Mouse (Mus musculus) WW6 (cell line): Measurements from ENCODE around the gene Hlf.

Experiments used
- DNase-seq: peaks from one replicate; pipeline ENCODE4 v3.0.0-alpha.2; 2013; ENCODE audit warnings: low read depth, low spot score

Hlf gene

GRCm38 (mm10) chr11:90370789-90371291 lies 19.9 kb downstream of the Hlf start:
- DNase-seq, result no peak

GRCm38 (mm10) chr11:90370367-90370766 lies 20.3 kb downstream of the Hlf start:
- DNase-seq, result no peak

- no peak for DNase-seq
These were observed 21.1 kb downstream of the Hlf start for GRCm38 (mm10) chr11:90369605-90370004.

DNA sequence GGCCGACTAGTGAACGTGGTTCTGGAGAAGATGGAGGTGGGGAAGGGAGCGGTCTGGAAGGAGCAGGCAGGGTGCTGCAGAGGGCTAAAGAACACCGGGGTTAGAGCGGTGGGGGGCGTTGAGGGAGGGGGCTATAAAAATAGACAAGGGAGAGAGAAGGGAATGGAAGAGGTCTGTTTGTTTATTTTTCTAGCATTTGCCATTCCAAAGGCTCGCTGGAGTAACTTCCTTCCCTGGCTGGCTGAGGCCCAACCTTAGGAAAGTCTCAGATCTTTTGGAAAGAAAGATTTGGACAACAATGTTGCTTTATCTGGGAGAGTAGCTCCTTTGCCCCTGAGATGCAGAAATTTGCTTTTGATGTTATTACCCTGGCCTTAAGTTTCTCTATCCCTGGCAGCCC lies 21.6 kb downstream of the Hlf start:
- no peak for DNase-seq

- DNase-seq, result no peak
These were observed 22.5 kb downstream of the Hlf start for GRCm38 (mm10) chr11:90367894-90368860.

DNA sequence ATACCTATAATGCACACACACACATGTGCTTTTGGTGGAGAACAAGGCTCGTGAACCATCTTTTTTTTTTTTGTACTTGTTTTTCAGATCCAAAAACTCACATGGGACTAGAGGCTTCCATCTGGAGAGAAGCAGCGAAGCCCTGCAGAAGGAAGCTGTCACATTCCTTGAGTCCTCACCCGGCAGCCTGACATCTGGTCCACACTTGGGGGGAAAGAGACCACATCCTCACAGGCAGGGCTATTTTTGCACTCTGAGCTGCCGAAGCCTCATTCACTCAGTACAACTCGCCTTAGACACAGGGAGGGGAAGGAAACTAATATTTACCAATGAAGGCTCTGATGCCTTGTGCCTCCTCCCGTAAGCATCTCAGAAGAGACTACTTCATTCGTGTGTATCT lies 25.8 kb downstream of the Hlf start:
- no peak for DNase-seq

DNA sequence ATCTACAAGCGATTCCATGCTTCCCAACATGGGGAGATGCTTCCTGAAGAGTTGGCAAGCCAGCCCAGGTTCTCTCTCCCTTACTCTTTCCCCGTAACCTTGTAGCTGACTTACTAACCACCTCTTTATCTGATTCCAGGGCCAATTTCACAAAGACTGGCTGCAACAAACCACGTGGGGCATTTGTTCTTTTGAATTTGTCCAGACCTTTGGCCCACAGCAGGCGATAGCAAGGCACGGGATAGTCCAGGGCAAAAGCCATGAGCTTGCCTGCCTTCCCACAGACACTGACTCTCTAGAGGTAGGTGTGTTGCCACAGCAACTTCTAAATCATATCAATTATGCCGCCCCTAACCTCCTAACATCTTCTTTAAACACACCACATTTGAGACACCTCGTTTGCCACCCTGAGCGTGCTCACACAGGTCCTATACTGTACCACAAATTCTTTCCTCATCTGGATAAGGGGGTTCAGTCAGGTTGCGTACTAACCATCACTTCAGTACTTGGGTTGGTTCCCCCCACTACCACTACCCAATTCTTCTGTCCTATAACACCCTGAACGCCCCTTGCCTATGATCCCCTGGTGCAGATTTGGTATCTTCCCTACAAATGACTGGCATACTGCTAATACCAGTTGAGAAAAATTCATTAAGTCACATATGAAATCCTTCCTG lies 26.7 kb downstream of the Hlf start:
- no peak for DNase-seq

- no peak for DNase-seq
These were observed 27.3 kb downstream of the Hlf start for GRCm38 (mm10) chr11:90363406-90363805.

DNA sequence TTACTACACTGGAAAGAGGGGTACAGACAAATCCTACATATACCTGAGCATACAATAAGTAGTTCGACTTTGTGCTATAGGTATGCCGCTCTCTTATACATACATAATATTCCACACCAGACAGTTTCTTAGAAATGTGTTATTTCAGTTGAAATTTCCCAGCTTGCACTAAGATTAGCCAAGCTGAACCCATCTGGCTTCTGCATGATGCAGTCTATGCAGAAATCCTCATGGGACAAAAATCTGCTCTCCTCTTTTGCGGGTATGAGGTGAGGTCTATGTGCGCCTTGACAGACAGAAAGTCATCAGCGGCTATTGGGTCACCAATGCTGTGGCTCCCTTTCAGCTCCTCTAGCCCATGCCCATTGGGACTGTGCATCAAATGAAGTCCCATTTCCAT lies 30.2 kb downstream of the Hlf start:
- DNase-seq, result no peak

DNA sequence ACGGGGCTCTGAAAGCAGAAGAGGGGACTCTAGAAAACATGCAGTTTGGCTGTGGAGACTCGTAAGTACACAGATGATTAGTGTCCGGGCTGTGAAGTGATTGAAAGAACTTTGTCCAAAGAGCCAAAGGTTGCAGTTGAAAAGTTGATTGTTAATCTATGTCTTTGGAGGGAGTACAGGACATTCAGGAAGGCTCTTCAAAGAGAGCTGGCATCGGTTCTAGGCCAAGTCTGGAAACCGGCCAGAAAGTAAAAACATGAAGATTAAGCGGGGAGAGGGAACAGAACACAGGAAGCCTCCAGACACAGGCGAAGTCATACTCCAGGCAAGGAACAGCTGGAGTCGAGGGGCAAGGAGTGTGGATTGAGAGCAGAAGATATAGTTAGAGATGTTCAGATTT lies 32.6 kb downstream of the Hlf start:
- no peak for DNase-seq

DNA sequence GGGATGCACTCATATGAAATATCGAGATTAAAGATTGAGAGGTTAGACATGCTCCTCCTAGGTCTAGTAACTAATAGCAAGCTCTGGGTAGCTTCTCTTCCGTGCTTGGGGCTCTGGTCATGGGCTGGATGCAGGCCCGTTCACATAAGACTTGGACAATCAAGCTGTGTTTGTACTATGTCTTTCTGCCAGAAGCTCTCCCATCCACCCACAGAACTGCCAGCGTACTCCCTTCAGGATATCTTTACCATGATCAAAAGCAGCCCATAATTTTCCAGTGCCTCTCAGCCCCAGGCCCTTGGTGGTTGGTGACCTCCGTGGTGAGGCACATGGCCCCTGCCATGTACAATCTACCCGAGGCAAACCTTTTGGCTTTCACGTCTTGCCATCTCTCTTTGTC lies 33.3 kb downstream of the Hlf start:
- DNase-seq, result no peak

DNA sequence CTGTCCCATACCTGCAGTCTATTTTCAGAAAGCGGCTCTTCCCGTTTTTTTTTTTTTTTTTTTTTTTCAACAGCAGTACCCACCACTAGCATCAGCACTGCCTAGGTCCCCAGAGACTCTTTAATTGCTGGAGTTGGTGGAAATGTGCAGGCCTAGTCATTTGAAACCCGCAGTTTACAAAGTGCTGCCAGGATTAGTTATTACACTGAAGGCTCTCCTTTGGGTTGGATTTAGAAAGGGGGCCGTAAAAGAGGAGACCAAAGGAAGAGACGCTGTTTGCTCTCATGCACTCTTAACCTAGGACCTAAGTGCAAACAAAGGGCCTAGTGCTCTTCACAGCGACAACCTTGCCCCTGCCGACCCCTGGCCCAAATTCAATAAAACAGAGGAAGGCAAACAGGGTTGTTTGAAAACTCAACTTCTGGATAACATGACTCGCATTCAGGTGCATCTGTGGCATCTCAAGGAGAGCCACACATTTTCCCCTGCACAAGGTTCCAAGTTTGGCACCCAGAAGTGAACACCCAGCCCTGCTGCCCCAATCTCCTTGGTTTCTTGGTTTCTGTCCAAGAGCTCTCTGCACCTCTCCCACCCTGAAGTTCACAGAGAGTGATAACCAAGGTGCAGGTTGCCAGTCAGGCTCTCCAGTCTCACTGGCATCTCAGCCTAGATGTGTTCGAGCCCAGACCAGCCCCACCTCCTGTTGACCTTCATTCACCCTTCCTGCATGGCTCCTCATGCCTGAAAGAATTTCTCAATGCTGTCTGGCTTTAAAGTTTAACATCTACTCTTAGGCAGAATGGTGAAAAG lies 34.0 kb downstream of the Hlf start:
- no peak for DNase-seq

DNA sequence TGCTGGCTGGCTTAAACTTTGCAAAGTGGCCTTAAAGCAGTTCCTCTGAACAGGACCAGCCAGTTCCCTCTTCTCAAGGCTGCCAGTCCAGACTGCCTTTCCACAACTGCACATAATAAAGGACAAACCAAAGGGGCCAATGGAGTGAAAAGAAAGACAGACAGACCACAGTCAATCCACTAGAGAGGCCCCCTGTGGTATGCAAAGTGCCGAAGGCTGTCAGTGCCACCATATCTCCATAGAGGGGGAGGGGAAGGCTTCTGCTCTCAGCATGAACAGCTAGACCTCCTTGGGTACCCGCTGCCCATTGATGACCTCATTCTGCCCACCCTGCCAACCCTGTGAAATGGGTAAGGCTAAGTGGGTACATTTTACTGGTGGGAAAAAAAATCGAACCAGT lies 34.7 kb downstream of the Hlf start:
- DNase-seq, result no peak

DNA sequence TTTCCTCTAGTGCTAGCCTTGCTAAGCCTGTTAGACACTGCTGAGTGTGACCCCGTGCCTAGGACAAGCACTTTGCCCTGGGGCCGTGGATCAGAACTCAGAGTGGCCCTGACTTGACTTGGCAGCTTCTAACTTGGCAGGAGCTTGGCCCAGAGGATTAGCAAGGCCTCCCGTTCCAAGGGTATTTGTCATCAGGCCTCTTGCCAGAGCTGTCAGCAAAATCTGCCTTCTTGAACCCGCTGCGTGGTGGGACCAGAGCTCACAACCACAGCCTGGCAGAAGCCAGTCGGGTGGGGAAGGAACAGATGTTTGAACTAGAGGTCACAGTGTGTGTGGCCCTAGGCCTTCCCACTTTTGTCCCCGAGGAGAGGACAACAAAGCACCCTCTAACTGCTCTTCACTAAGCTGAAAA lies 35.4 kb downstream of the Hlf start:
- DNase-seq, result no peak

- DNase-seq, result no peak
These were observed 38.0 kb downstream of the Hlf start for GRCm38 (mm10) chr11:90352696-90353095.

DNA sequence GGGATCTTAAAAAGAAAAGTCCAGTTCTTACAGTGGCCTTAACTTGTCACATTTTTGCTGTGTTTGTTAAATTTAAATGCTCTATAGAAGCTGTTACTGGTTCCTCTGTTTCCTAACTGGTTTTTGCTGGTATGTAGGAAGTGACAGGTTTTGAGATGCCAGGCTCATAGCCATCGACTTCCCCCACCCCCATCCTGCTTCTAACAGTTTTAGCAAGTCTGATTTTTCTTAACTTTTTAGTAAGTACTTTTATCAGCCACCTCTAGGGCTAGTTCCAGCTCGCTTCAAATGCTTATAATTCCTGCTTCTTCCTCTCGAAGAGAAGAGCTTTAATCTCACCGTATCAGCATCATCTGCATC lies 40.6 kb downstream of the Hlf start:
- DNase-seq, result no peak

DNA sequence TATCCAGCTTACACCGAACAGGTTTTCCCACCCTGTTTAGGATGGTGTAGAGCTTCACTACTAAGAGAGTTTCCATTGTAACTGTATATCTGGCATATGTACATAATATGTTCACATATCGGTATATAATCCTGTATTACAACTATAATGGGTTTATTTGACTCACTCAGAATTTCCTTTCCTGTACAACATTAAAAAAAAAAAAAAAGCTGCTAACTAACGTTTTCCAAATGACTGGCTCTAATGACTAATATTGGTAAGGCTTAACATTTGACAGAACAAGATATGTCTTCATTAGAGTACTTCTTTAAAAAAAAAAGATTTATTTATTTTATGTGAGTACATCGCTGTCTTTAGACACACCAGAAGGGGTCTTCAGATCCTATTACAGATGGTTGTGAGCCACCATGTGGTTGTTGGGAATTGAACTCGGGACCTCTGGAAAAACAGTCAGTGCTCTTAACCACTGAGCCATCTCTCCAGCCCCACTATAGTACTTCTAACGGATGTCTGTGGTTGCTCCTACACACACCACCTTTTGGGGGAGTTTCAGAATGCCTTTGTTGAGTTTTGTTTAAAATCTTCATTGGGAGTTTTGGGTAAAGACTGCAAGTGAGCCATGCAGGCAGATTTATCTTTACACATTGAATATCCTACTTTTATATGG lies 41.1 kb downstream of the Hlf start:
- DNase-seq, result no peak

- DNase-seq, result no peak
These were observed 42.8 kb downstream of the Hlf start for GRCm38 (mm10) chr11:90347667-90348459.

GRCm38 (mm10) chr11:90345746-90346145 lies 44.9 kb downstream of the Hlf start:
- DNase-seq, result no peak

GRCm38 (mm10) chr11:90342858-90343257 lies 47.8 kb downstream of the Hlf start:
- DNase-seq, result no peak

- no peak for DNase-seq
These were observed 48.4 kb downstream of the Hlf start for GRCm38 (mm10) chr11:90342267-90342666.
